Mouse (Mus musculus) naive thymus-derived CD4-positive, alpha-beta T cell, adult 2 months (primary cell): Measurements from ENCODE around the gene Fggy.

ENCODE experiments used
- DNase-seq: peaks from one replicate; pipeline ENCODE4 v3.0.0-alpha.2; 2011; ENCODE audit warnings: low read depth

The Fggy gene

GRCm38 (mm10) chr4:95729142-95729826 lies 172.0 kb downstream of the Fggy start:
- DNase-seq = no peak

GRCm38 (mm10) chr4:95731110-95731509 lies 173.8 kb downstream of the Fggy start:
- no peak for DNase-seq

GRCm38 (mm10) chr4:95733397-95734249 lies 176.3 kb downstream of the Fggy start:
- DNase-seq = no peak

GRCm38 (mm10) chr4:95735967-95736366 lies 178.7 kb downstream of the Fggy start:
- no peak for DNase-seq

GRCm38 (mm10) chr4:95736674-95737073 lies 179.4 kb downstream of the Fggy start:
- no peak for DNase-seq

- no peak for DNase-seq
These were observed 180.9 kb downstream of the Fggy start for GRCm38 (mm10) chr4:95738179-95738578.

- no peak for DNase-seq
These were observed 181.4 kb downstream of the Fggy start for GRCm38 (mm10) chr4:95738725-95739124.

- DNase-seq = no peak
These were observed 183.9 kb downstream of the Fggy start for GRCm38 (mm10) chr4:95741115-95741734.

- no peak for DNase-seq
These were observed 185.7 kb downstream of the Fggy start for GRCm38 (mm10) chr4:95742986-95743385.

- no peak for DNase-seq
These were observed 189.6 kb downstream of the Fggy start for GRCm38 (mm10) chr4:95746954-95747353.

- DNase-seq = no peak
These were observed 190.3 kb downstream of the Fggy start for GRCm38 (mm10) chr4:95747415-95748202.

GRCm38 (mm10) chr4:95750186-95750585 lies 192.9 kb downstream of the Fggy start:
- DNase-seq = no peak

GRCm38 (mm10) chr4:95752538-95753188 lies 195.4 kb downstream of the Fggy start:
- no peak for DNase-seq

GRCm38 (mm10) chr4:95759027-95759731 lies 201.9 kb downstream of the Fggy start:
- no peak for DNase-seq

GRCm38 (mm10) chr4:95765359-95765758 lies 208.1 kb downstream of the Fggy start:
- no peak for DNase-seq

- no peak for DNase-seq
These were observed 213.2 kb downstream of the Fggy start for GRCm38 (mm10) chr4:95770469-95770868.

- no peak for DNase-seq
These were observed 214.2 kb downstream of the Fggy start for GRCm38 (mm10) chr4:95771542-95771941.

- DNase-seq = no peak
These were observed 214.6 kb downstream of the Fggy start for GRCm38 (mm10) chr4:95771945-95772344.

- DNase-seq = no peak
These were observed 215.4 kb downstream of the Fggy start for GRCm38 (mm10) chr4:95772663-95773062.

GRCm38 (mm10) chr4:95775574-95775973 lies 218.3 kb downstream of the Fggy start:
- DNase-seq = no peak

- DNase-seq = peak; percentile 9
These were observed 220.5 kb downstream of the Fggy start for GRCm38 (mm10) chr4:95777839-95778238.
